Mouse (Mus musculus): ENCODE measurements at regions not wholly inside any gene's neighbourhood (a gene's known extent, or its start where the extent isn't known, plus 50 kb on each side); places are given as distances from the start of the nearest gene placed in this dataset.

- Histone ChIP-seq H3K27ac (ENCODE audit: insufficient read depth, low read length) (no peak overlapping the region), H3K4me1 (ENCODE audit: control insufficient read depth, insufficient read depth, low read length) (no peaks in the 10 kb centered on the region), H3K4me3 (ENCODE audit: insufficient read depth, low read length) (no peak overlapping the region)
- TF ChIP-seq POLR2A (IDR thresholded peaks at IDR 0.05; ENCODE audit: low read depth, low read length) (no peak), CTCF (IDR thresholded peaks at IDR 0.05; ENCODE audit: borderline replicate concordance, insufficient read depth, low read length) (no peak)
Observed at GRCm38 (mm10) chr11:86881710-86882109, 74.2 kb upstream of the Dhx40 start.

GRCm38 (mm10) chr11:86879356-86879905 lies 71.9 kb upstream of the Dhx40 start:
- Histone ChIP-seq H3K4me3 (ENCODE audit: insufficient read depth, low read length) (no peak overlapping the region), H3K27ac (ENCODE audit: insufficient read depth, low read length) (no peak overlapping the region), H3K4me1 (ENCODE audit: control insufficient read depth, insufficient read depth, low read length) (no peaks in the 10 kb centered on the region)
- TF ChIP-seq CTCF (IDR thresholded peaks at IDR 0.05; ENCODE audit: borderline replicate concordance, insufficient read depth, low read length) (no peak), POLR2A (IDR thresholded peaks at IDR 0.05; ENCODE audit: low read depth, low read length) (no peak)

- Histone ChIP-seq H3K4me3 (ENCODE audit: insufficient read depth, low read length) (no peak overlapping the region), H3K27ac (ENCODE audit: insufficient read depth, low read length) (no peak overlapping the region), H3K4me1 (ENCODE audit: control insufficient read depth, insufficient read depth, low read length) (no peaks in the 10 kb centered on the region)
- no peak for TF ChIP-seq CTCF (IDR thresholded peaks at IDR 0.05; ENCODE audit: borderline replicate concordance, insufficient read depth, low read length)
- TF ChIP-seq POLR2A (IDR thresholded peaks at IDR 0.05; ENCODE audit: low read depth, low read length), result no peak
Observed at GRCm38 (mm10) chr11:86878327-86879065, 71.0 kb upstream of the Dhx40 start.

GRCm38 (mm10) chr11:86876509-86876908 lies 69.0 kb upstream of the Dhx40 start:
- TF ChIP-seq POLR2A (IDR thresholded peaks at IDR 0.05; ENCODE audit: low read depth, low read length) (no peak), CTCF (IDR thresholded peaks at IDR 0.05; ENCODE audit: borderline replicate concordance, insufficient read depth, low read length) (no peak)
- H3K4me1 ChIP-seq (ENCODE audit: control insufficient read depth, insufficient read depth, low read length), result no peaks in the 10 kb centered on the region

GRCm38 (mm10) chr11:86875738-86876137 lies 68.2 kb upstream of the Dhx40 start:
- Histone ChIP-seq H3K27ac (ENCODE audit: insufficient read depth, low read length) (no peak overlapping the region), H3K4me3 (ENCODE audit: insufficient read depth, low read length) (no peak overlapping the region), H3K4me1 (ENCODE audit: control insufficient read depth, insufficient read depth, low read length) (no peaks in the 10 kb centered on the region)
- TF ChIP-seq POLR2A (IDR thresholded peaks at IDR 0.05; ENCODE audit: low read depth, low read length) (no peak), CTCF (IDR thresholded peaks at IDR 0.05; ENCODE audit: borderline replicate concordance, insufficient read depth, low read length) (no peak)

More at GRCm38 (mm10) chr11:86876509-86876908, 69.0 kb upstream of the Dhx40 start:
- Histone ChIP-seq H3K27ac (ENCODE audit: insufficient read depth, low read length) (no peak overlapping the region), H3K4me3 (ENCODE audit: insufficient read depth, low read length) (no peak overlapping the region)

GRCm38 (mm10) chr11:86874666-86875295 lies 67.2 kb upstream of the Dhx40 start:
- Histone ChIP-seq H3K4me1 (ENCODE audit: control insufficient read depth, insufficient read depth, low read length) (no peaks in the 10 kb centered on the region), H3K4me3 (ENCODE audit: insufficient read depth, low read length) (no peak overlapping the region), H3K27ac (ENCODE audit: insufficient read depth, low read length) (no peak overlapping the region)
- no peak for TF ChIP-seq POLR2A (IDR thresholded peaks at IDR 0.05; ENCODE audit: low read depth, low read length)
- no peak for TF ChIP-seq CTCF (IDR thresholded peaks at IDR 0.05; ENCODE audit: borderline replicate concordance, insufficient read depth, low read length)

GRCm38 (mm10) chr11:86873406-86873700 lies 65.8 kb upstream of the Dhx40 start:
- H3K4me3 ChIP-seq (ENCODE audit: insufficient read depth, low read length), result no peak overlapping the region
- H3K4me1 ChIP-seq (ENCODE audit: control insufficient read depth, insufficient read depth, low read length), result no peaks in the 10 kb centered on the region
- TF ChIP-seq CTCF (IDR thresholded peaks at IDR 0.05; ENCODE audit: borderline replicate concordance, insufficient read depth, low read length) (no peak), POLR2A (IDR thresholded peaks at IDR 0.05; ENCODE audit: low read depth, low read length) (no peak)
- H3K27ac ChIP-seq (ENCODE audit: insufficient read depth, low read length), result no peak overlapping the region

- Histone ChIP-seq H3K4me3 (ENCODE audit: insufficient read depth, low read length) (no peak overlapping the region), H3K27ac (ENCODE audit: insufficient read depth, low read length) (no peak overlapping the region), H3K4me1 (ENCODE audit: control insufficient read depth, insufficient read depth, low read length) (no peaks in the 10 kb centered on the region)
- TF ChIP-seq CTCF (IDR thresholded peaks at IDR 0.05; ENCODE audit: borderline replicate concordance, insufficient read depth, low read length) (no peak), POLR2A (IDR thresholded peaks at IDR 0.05; ENCODE audit: low read depth, low read length) (no peak)
Observed at GRCm38 (mm10) chr11:86872537-86873405, 65.2 kb upstream of the Dhx40 start.

GRCm38 (mm10) chr11:86871782-86872181 lies 64.2 kb upstream of the Dhx40 start:
- H3K4me1 ChIP-seq (ENCODE audit: control insufficient read depth, insufficient read depth, low read length), result 0 out of 2 replicates have a peak, but pooled peaks cover 4% of the 10 kb centered on the region
- H3K4me3 ChIP-seq (ENCODE audit: insufficient read depth, low read length), result no peak overlapping the region
- H3K27ac ChIP-seq (ENCODE audit: insufficient read depth, low read length), result no peak overlapping the region
- TF ChIP-seq POLR2A (IDR thresholded peaks at IDR 0.05; ENCODE audit: low read depth, low read length) (no peak), CTCF (IDR thresholded peaks at IDR 0.05; ENCODE audit: borderline replicate concordance, insufficient read depth, low read length) (no peak)
